Mouse (Mus musculus) cerebellum, adult 18-20 months (tissue): ENCODE data around the gene Nmur1.
"Not testable (repeated sequence)": the region's sequence is repeated elsewhere in the genome, so short reads cannot be mapped to it uniquely, and the experiment has no call there.

ENCODE experiments used
- DNase-seq, 2 experiments: peaks; one replicate each; pipeline ENCODE4 v3.0.0; 2021

The Nmur1 gene

GRCm38 (mm10) chr1:86354186-86354585 lies 71.8 kb downstream of the Nmur1 start:
- DNase-seq: no peak

- DNase-seq: no peak
These were observed 75.5 kb downstream of the Nmur1 start for GRCm38 (mm10) chr1:86350576-86350975.

- no peak for DNase-seq
These were observed 76.3 kb downstream of the Nmur1 start for GRCm38 (mm10) chr1:86349696-86350095.

- DNase-seq: no peak
These were observed 76.8 kb downstream of the Nmur1 start for GRCm38 (mm10) chr1:86349201-86349600.

GRCm38 (mm10) chr1:86348801-86349200 lies 77.2 kb downstream of the Nmur1 start:
- DNase-seq: no peak

GRCm38 (mm10) chr1:86348083-86348482 lies 77.9 kb downstream of the Nmur1 start:
- no peak for DNase-seq

- DNase-seq: no peak
These were observed 78.3 kb downstream of the Nmur1 start for GRCm38 (mm10) chr1:86347716-86348045.

- no peak for DNase-seq
These were observed 78.9 kb downstream of the Nmur1 start for GRCm38 (mm10) chr1:86346851-86347715.

GRCm38 (mm10) chr1:86345956-86346355 lies 80.1 kb downstream of the Nmur1 start:
- no peak for DNase-seq

- no peak for DNase-seq
These were observed 81.0 kb downstream of the Nmur1 start for GRCm38 (mm10) chr1:86345069-86345468.

GRCm38 (mm10) chr1:86343969-86344861 lies 81.8 kb downstream of the Nmur1 start:
- DNase-seq: no peak

- DNase-seq: no peak
These were observed 82.9 kb downstream of the Nmur1 start for GRCm38 (mm10) chr1:86343087-86343645.

GRCm38 (mm10) chr1:86342371-86342770 lies 83.7 kb downstream of the Nmur1 start:
- DNase-seq: no peak

GRCm38 (mm10) chr1:86341096-86341495 lies 84.9 kb downstream of the Nmur1 start:
- not testable (repeated sequence) for DNase-seq

GRCm38 (mm10) chr1:86339156-86339812 lies 86.7 kb downstream of the Nmur1 start:
- peak; percentile 82 to 89 for DNase-seq

GRCm38 (mm10) chr1:86336330-86336729 lies 89.7 kb downstream of the Nmur1 start:
- no peak for DNase-seq
